Mouse (Mus musculus): ENCODE measurements around the gene Aatk. TPM values are rescaled to one million over a fixed set of nuclear protein-coding genes. Genes with fewer than 3 reads are reported as not detected.

Aatk gene
- polyA plus RNA-seq, 1 experiment: 4.4 TPM

- no peak overlapping the region for H3K4me3 ChIP-seq (ENCODE audit: control insufficient read depth, insufficient read depth, low read length)
- TF ChIP-seq POLR2A (IDR thresholded peaks at IDR 0.05; ENCODE audit: control insufficient read depth, extremely low read depth, insufficient read depth, low read length, poor library complexity) (no peak), CTCF (IDR thresholded peaks at IDR 0.05; ENCODE audit: borderline replicate concordance, control insufficient read depth, extremely low read depth, insufficient read depth, low read length, poor library complexity) (no peak)
- H3K27me3 ChIP-seq (ENCODE audit: control insufficient read depth, insufficient read depth, low read length): no peaks in the 10 kb centered on the region
- 51% methylated on average over 3 of the region's 3 CpGs for WGBS
- no peak for DNase-seq
- no peak overlapping the region for H3K27ac ChIP-seq (ENCODE audit: control insufficient read depth, insufficient read depth, low read length)
- no peaks in the 10 kb centered on the region for H3K4me1 ChIP-seq (replicated peaks; ENCODE audit: control insufficient read depth, insufficient read depth, low read length)
- no peaks in the 10 kb centered on the region; the same call in 1 of the 2 replicates for H3K36me3 ChIP-seq (ENCODE audit: control insufficient read depth, insufficient read depth, low read length)
These were observed 65.2 kb downstream of the Aatk start for GRCm38 (mm10) chr11:119981769-119982168.

GRCm38 (mm10) chr11:119979596-119980385 lies 67.2 kb downstream of the Aatk start:
- H3K27me3 ChIP-seq (ENCODE audit: control insufficient read depth, insufficient read depth, low read length): no peaks in the 10 kb centered on the region
- 95% methylated on average over 10 of the region's 10 CpGs for WGBS
- no peaks in the 10 kb centered on the region; the same call in 1 of the 2 replicates for H3K36me3 ChIP-seq (ENCODE audit: control insufficient read depth, insufficient read depth, low read length)
- H3K27ac ChIP-seq (ENCODE audit: control insufficient read depth, insufficient read depth, low read length): no peak overlapping the region
- DNase-seq: no peak
- H3K4me1 ChIP-seq (replicated peaks; ENCODE audit: control insufficient read depth, insufficient read depth, low read length): no peaks in the 10 kb centered on the region
- no peak overlapping the region for H3K4me3 ChIP-seq (ENCODE audit: control insufficient read depth, insufficient read depth, low read length)
- TF ChIP-seq CTCF (IDR thresholded peaks at IDR 0.05; ENCODE audit: borderline replicate concordance, control insufficient read depth, extremely low read depth, insufficient read depth, low read length, poor library complexity) (no peak), POLR2A (IDR thresholded peaks at IDR 0.05; ENCODE audit: control insufficient read depth, extremely low read depth, insufficient read depth, low read length, poor library complexity) (no peak)

- WGBS: 98% methylated on average over 4 of the region's 4 CpGs
- no peak for DNase-seq
- Histone ChIP-seq H3K4me3 (ENCODE audit: control insufficient read depth, insufficient read depth, low read length) (no peak overlapping the region), H3K27me3 (ENCODE audit: control insufficient read depth, insufficient read depth, low read length) (no peaks in the 10 kb centered on the region), H3K36me3 (ENCODE audit: control insufficient read depth, insufficient read depth, low read length) (no peaks in the 10 kb centered on the region; the same call in 1 of the 2 replicates), H3K27ac (ENCODE audit: control insufficient read depth, insufficient read depth, low read length) (no peak overlapping the region), H3K4me1 (replicated peaks; ENCODE audit: control insufficient read depth, insufficient read depth, low read length) (no peaks in the 10 kb centered on the region)
- TF ChIP-seq CTCF (IDR thresholded peaks at IDR 0.05; ENCODE audit: borderline replicate concordance, control insufficient read depth, extremely low read depth, insufficient read depth, low read length, poor library complexity) (no peak), POLR2A (IDR thresholded peaks at IDR 0.05; ENCODE audit: control insufficient read depth, extremely low read depth, insufficient read depth, low read length, poor library complexity) (no peak)
These were observed 68.3 kb downstream of the Aatk start for GRCm38 (mm10) chr11:119978701-119979100.

- Histone ChIP-seq H3K4me3 (ENCODE audit: control insufficient read depth, insufficient read depth, low read length) (no peak overlapping the region), H3K4me1 (replicated peaks; ENCODE audit: control insufficient read depth, insufficient read depth, low read length) (no peaks in the 10 kb centered on the region), H3K36me3 (ENCODE audit: control insufficient read depth, insufficient read depth, low read length) (no peaks in the 10 kb centered on the region), H3K27ac (ENCODE audit: control insufficient read depth, insufficient read depth, low read length) (no peak overlapping the region), H3K27me3 (ENCODE audit: control insufficient read depth, insufficient read depth, low read length) (no peaks in the 10 kb centered on the region)
- WGBS: 93% methylated on average over 8 of the region's 8 CpGs
- no peak for TF ChIP-seq POLR2A (IDR thresholded peaks at IDR 0.05; ENCODE audit: control insufficient read depth, extremely low read depth, insufficient read depth, low read length, poor library complexity)
- no peak for TF ChIP-seq CTCF (IDR thresholded peaks at IDR 0.05; ENCODE audit: borderline replicate concordance, control insufficient read depth, extremely low read depth, insufficient read depth, low read length, poor library complexity)
- no peak for DNase-seq
These were observed 71.0 kb downstream of the Aatk start for GRCm38 (mm10) chr11:119975739-119976501.

- Histone ChIP-seq H3K27me3 (ENCODE audit: control insufficient read depth, insufficient read depth, low read length) (no peaks in the 10 kb centered on the region), H3K36me3 (ENCODE audit: control insufficient read depth, insufficient read depth, low read length) (no peaks in the 10 kb centered on the region), H3K27ac (ENCODE audit: control insufficient read depth, insufficient read depth, low read length) (no peak overlapping the region), H3K4me1 (replicated peaks; ENCODE audit: control insufficient read depth, insufficient read depth, low read length) (no peaks in the 10 kb centered on the region), H3K4me3 (ENCODE audit: control insufficient read depth, insufficient read depth, low read length) (no peak overlapping the region)
- WGBS: 96% methylated on average over 4 of the region's 4 CpGs
- TF ChIP-seq CTCF (IDR thresholded peaks at IDR 0.05; ENCODE audit: borderline replicate concordance, control insufficient read depth, extremely low read depth, insufficient read depth, low read length, poor library complexity) (no peak), POLR2A (IDR thresholded peaks at IDR 0.05; ENCODE audit: control insufficient read depth, extremely low read depth, insufficient read depth, low read length, poor library complexity) (no peak)
- DNase-seq: no peak
These were observed 73.2 kb downstream of the Aatk start for GRCm38 (mm10) chr11:119973789-119974188.

- Histone ChIP-seq H3K4me3 (ENCODE audit: control insufficient read depth, insufficient read depth, low read length) (no peak overlapping the region), H3K27me3 (ENCODE audit: control insufficient read depth, insufficient read depth, low read length) (no peaks in the 10 kb centered on the region), H3K4me1 (replicated peaks; ENCODE audit: control insufficient read depth, insufficient read depth, low read length) (no peaks in the 10 kb centered on the region), H3K27ac (ENCODE audit: control insufficient read depth, insufficient read depth, low read length) (no peak overlapping the region), H3K36me3 (ENCODE audit: control insufficient read depth, insufficient read depth, low read length) (no peaks in the 10 kb centered on the region)
- TF ChIP-seq CTCF (IDR thresholded peaks at IDR 0.05; ENCODE audit: borderline replicate concordance, control insufficient read depth, extremely low read depth, insufficient read depth, low read length, poor library complexity): no peak
- no peak for TF ChIP-seq POLR2A (IDR thresholded peaks at IDR 0.05; ENCODE audit: control insufficient read depth, extremely low read depth, insufficient read depth, low read length, poor library complexity)
- no peak for DNase-seq
- WGBS: 96% methylated on average over 12 of the region's 12 CpGs
These were observed 76.7 kb downstream of the Aatk start for GRCm38 (mm10) chr11:119970021-119970851.

Data from thymus, adult 2 months (tissue).